Mouse (Mus musculus) kidney, embryonic 15.5 days (tissue): Measurements from ENCODE around the gene Fgf13. TPM values are rescaled to one million over a fixed set of nuclear protein-coding genes. Genes with fewer than 3 reads are reported as not detected.

ENCODE experiments used
- ATAC-seq: fragments of 200-750 bp; cut with Nextera tagmentation; replicated peaks from 2 replicates; pipeline ENCODE4 v1.8.0; 2017; ENCODE audit warnings: moderate TSS enrichment; ENCODE audit not compliant: low FRiP score
- H3K27ac ChIP-seq: fragments of 300-500 bp; sonication (generic); 2 replicates; pipeline ENCODE4 v1.5.1; 2015; ENCODE audit warnings: mild to moderate bottlenecking, inconsistent platforms
- H3K27me3 ChIP-seq: fragments of 300-500 bp; sonication (generic); 2 replicates; pipeline ENCODE4 v1.6.1; 2015; ENCODE audit warnings: inconsistent platforms
- H3K36me3 ChIP-seq: fragments of 300-500 bp; sonication (generic); 2 replicates; pipeline ENCODE4 v1.6.1; 2015; ENCODE audit warnings: inconsistent platforms
- H3K4me1 ChIP-seq: fragments of 300-500 bp; sonication (generic); 2 replicates; pipeline ENCODE4 v1.6.1; 2015; ENCODE audit warnings: inconsistent platforms
- H3K4me2 ChIP-seq: fragments of 300-500 bp; sonication (generic); 2 replicates; pipeline ENCODE4 v1.6.1; 2015; ENCODE audit warnings: moderate library complexity, mild to moderate bottlenecking, inconsistent platforms
- H3K4me3 ChIP-seq: fragments of 300-500 bp; sonication (generic); replicated peaks from 2 replicates; pipeline ENCODE4 v1.5.1; 2015; ENCODE audit warnings: mild to moderate bottlenecking, inconsistent platforms
- H3K9ac ChIP-seq: fragments of 300-500 bp; sonication (generic); 2 replicates; pipeline ENCODE4 v1.6.1; 2015; ENCODE audit warnings: mild to moderate bottlenecking, inconsistent platforms
- H3K9me3 ChIP-seq: fragments of 300-500 bp; sonication (generic); replicated peaks from 2 replicates; pipeline ENCODE4 v1.6.1; 2016; ENCODE audit warnings: inconsistent platforms
- WGBS: fragments of 180-500 bp; shearing (Covaris S2); methylation state at CpG from one replicate; pipeline ENCODE4 v1.1.7; 2015; ENCODE audit warnings: mixed read lengths; 5-methylcytosine and 5-hydroxymethylcytosine counted together
- polyA plus RNA-seq: library from polyadenylated mRNA; unstranded; fragments of >200 nt; fragmentation: Nextera tagmentation; extraction: Ambion mirVana; gene quantifications from 2 replicates; pipeline ENCODE4 v1.2.1, GENCODE M21; 2015

Gene Fgf13
- polyA plus RNA-seq: 5.4 and 6.6 TPM in 2 replicates

GRCm38 (mm10) chrX:59567695-59568431 is at the start of gene Fgf13:
TSS of gene Fgf13 (minus strand) at chrX:59568071.
- 16% methylated on average over 46 of the region's 47 CpGs for WGBS

GRCm38 (mm10) chrX:59606535-59606934 is 38.7 kb upstream of the Fgf13 start:
- H3K36me3 ChIP-seq: no peaks in the 10 kb centered on the region
- no peaks in the 10 kb centered on the region for H3K4me1 ChIP-seq
- H3K27me3 ChIP-seq: no peaks in the 10 kb centered on the region
- no peaks in the 10 kb centered on the region for H3K9me3 ChIP-seq
- H3K9ac ChIP-seq: no peak overlapping the region
- H3K4me2 ChIP-seq: no peak overlapping the region
- H3K4me3 ChIP-seq: no peak overlapping the region
- no peak for ATAC-seq
- 79% methylated on average over 1 of the region's 1 CpGs for WGBS
- H3K27ac ChIP-seq: no peak overlapping the region

More at GRCm38 (mm10) chrX:59567695-59568431, at the start of gene Fgf13:
- Histone ChIP-seq H3K27ac (no peak within 1 kb of the TSS), H3K4me1 (peaks cover 8% of the 10 kb centered on the region; the same call in 1 of the 2 replicates), H3K9me3 (no peaks in the 10 kb centered on the region), H3K27me3 (peaks cover 42% of the 10 kb centered on the region), H3K4me2 (peak within 1 kb of the TSS; percentile 83), H3K36me3 (no peaks in the 10 kb centered on the region), H3K4me3 (peak within 1 kb of the TSS; percentile 50), H3K9ac (peak within 1 kb of the TSS; percentile 43)
- ATAC-seq: peak; percentile 34

- ATAC-seq: no peak
Observed at GRCm38 (mm10) chrX:59589050-59589449, 21.2 kb upstream of the Fgf13 start.

GRCm38 (mm10) chrX:59585508-59586186 is 17.8 kb upstream of the Fgf13 start:
- no peak overlapping the region for H3K4me2 ChIP-seq
- H3K4me1 ChIP-seq: no peaks in the 10 kb centered on the region
- no peak overlapping the region for H3K9ac ChIP-seq
- 68% methylated on average over 11 of the region's 11 CpGs for WGBS
- H3K36me3 ChIP-seq: no peaks in the 10 kb centered on the region
- ATAC-seq: no peak
- 0 out of 2 replicates have a peak, but pooled peaks cover 3% of the 10 kb centered on the region for H3K27me3 ChIP-seq
- H3K9me3 ChIP-seq: no peaks in the 10 kb centered on the region
- no peak overlapping the region for H3K4me3 ChIP-seq
- no peak overlapping the region for H3K27ac ChIP-seq

More at GRCm38 (mm10) chrX:59589050-59589449, 21.2 kb upstream of the Fgf13 start:
- Histone ChIP-seq H3K27me3 (0 out of 2 replicates have a peak, but pooled peaks cover 3% of the 10 kb centered on the region), H3K4me1 (no peaks in the 10 kb centered on the region), H3K36me3 (no peaks in the 10 kb centered on the region), H3K4me2 (no peak overlapping the region), H3K9me3 (no peaks in the 10 kb centered on the region), H3K9ac (no peak overlapping the region), H3K27ac (no peak overlapping the region), H3K4me3 (no peak overlapping the region)
- 38% methylated on average over 5 of the region's 5 CpGs for WGBS

- Histone ChIP-seq H3K4me2 (no peak overlapping the region), H3K27me3 (0 out of 2 replicates have a peak, but pooled peaks cover 3% of the 10 kb centered on the region), H3K27ac (no peak overlapping the region), H3K4me1 (no peaks in the 10 kb centered on the region), H3K36me3 (no peaks in the 10 kb centered on the region), H3K9ac (no peak overlapping the region), H3K4me3 (no peak overlapping the region), H3K9me3 (no peaks in the 10 kb centered on the region)
- ATAC-seq: no peak
Observed at GRCm38 (mm10) chrX:59584034-59584433, 16.2 kb upstream of the Fgf13 start.

GRCm38 (mm10) chrX:59566826-59567694 is 811 bp downstream of the Fgf13 start:
- peak overlapping the region; percentile 43 for H3K9ac ChIP-seq

GRCm38 (mm10) chrX:59566017-59566679 is 1.7 kb downstream of the Fgf13 start:
- Histone ChIP-seq H3K9me3 (no peaks in the 10 kb centered on the region), H3K27me3 (peaks cover 39% of the 10 kb centered on the region), H3K4me3 (peak overlapping the region; percentile 50; the same call in 1 of the 2 replicates), H3K4me2 (peak overlapping the region; percentile 83), H3K36me3 (no peaks in the 10 kb centered on the region), H3K27ac (no peak overlapping the region), H3K9ac (no peak overlapping the region), H3K4me1 (peaks cover 8% of the 10 kb centered on the region; the same call in 1 of the 2 replicates)
- peak; percentile 49; the same call in 1 of the 2 replicates for ATAC-seq
- 33% methylated on average over 18 of the region's 18 CpGs for WGBS

More at GRCm38 (mm10) chrX:59566826-59567694, 811 bp downstream of the Fgf13 start:
- H3K27me3 ChIP-seq: peaks cover 39% of the 10 kb centered on the region
- H3K36me3 ChIP-seq: no peaks in the 10 kb centered on the region
- peaks cover 8% of the 10 kb centered on the region; the same call in 1 of the 2 replicates for H3K4me1 ChIP-seq
- 22% methylated on average over 74 of the region's 75 CpGs for WGBS
- H3K4me3 ChIP-seq: peak overlapping the region; percentile 50
- H3K4me2 ChIP-seq: peak overlapping the region; percentile 83
- H3K27ac ChIP-seq: no peak overlapping the region
- ATAC-seq: peak; percentile 79
- H3K9me3 ChIP-seq: no peaks in the 10 kb centered on the region

GRCm38 (mm10) chrX:59547931-59548330 is 19.9 kb downstream of the Fgf13 start:
- Histone ChIP-seq H3K27ac (no peak overlapping the region), H3K4me2 (no peak overlapping the region), H3K4me3 (no peak overlapping the region), H3K4me1 (no peaks in the 10 kb centered on the region), H3K27me3 (no peaks in the 10 kb centered on the region), H3K36me3 (no peaks in the 10 kb centered on the region), H3K9ac (no peak overlapping the region), H3K9me3 (no peaks in the 10 kb centered on the region)
- ATAC-seq: no peak
- 76% methylated on average over 2 of the region's 2 CpGs for WGBS

GRCm38 (mm10) chrX:59508273-59508672 is 59.6 kb downstream of the Fgf13 start:
- Histone ChIP-seq H3K27me3 (no peaks in the 10 kb centered on the region; the same call in 1 of the 2 replicates), H3K4me3 (no peak overlapping the region), H3K9me3 (no peaks in the 10 kb centered on the region), H3K4me2 (no peak overlapping the region), H3K27ac (no peak overlapping the region), H3K9ac (no peak overlapping the region), H3K4me1 (no peaks in the 10 kb centered on the region), H3K36me3 (no peaks in the 10 kb centered on the region)
- ATAC-seq: no peak
- WGBS: 78% methylated on average over 4 of the region's 4 CpGs

- Histone ChIP-seq H3K4me2 (no peak overlapping the region), H3K27me3 (no peaks in the 10 kb centered on the region), H3K27ac (no peak overlapping the region), H3K4me3 (no peak overlapping the region), H3K9ac (no peak overlapping the region), H3K4me1 (no peaks in the 10 kb centered on the region), H3K36me3 (no peaks in the 10 kb centered on the region), H3K9me3 (no peaks in the 10 kb centered on the region)
- no peak for ATAC-seq
- WGBS: 37% methylated on average over 1 of the region's 1 CpGs
Observed at GRCm38 (mm10) chrX:59493388-59493787, 74.5 kb downstream of the Fgf13 start.

GRCm38 (mm10) chrX:59485426-59485825 is 82.4 kb downstream of the Fgf13 start:
- 61% methylated on average over 2 of the region's 2 CpGs for WGBS
- H3K4me2 ChIP-seq: no peak overlapping the region
- no peak overlapping the region for H3K9ac ChIP-seq
- no peaks in the 10 kb centered on the region for H3K9me3 ChIP-seq
- H3K27me3 ChIP-seq: no peaks in the 10 kb centered on the region
- no peak for ATAC-seq
- H3K4me1 ChIP-seq: no peaks in the 10 kb centered on the region
- H3K4me3 ChIP-seq: no peak overlapping the region
- no peaks in the 10 kb centered on the region for H3K36me3 ChIP-seq
- no peak overlapping the region for H3K27ac ChIP-seq
